Mouse (Mus musculus) midbrain, embryonic 16.5 days (tissue): ENCODE measurements at regions not wholly inside any gene's neighbourhood (a gene's known extent, or its start where the extent isn't known, plus 50 kb on each side); places are given as distances from the start of the nearest gene placed in this dataset.

Source experiments
- ATAC-seq: fragments of 200-750 bp; cut with Nextera tagmentation; 2 replicates; pipeline ENCODE4 v1.8.0; 2017; ENCODE audit warnings: moderate TSS enrichment
- H3K27ac ChIP-seq: fragments of 300-500 bp; sonication (generic); 2 replicates; pipeline ENCODE4 v1.5.1; 2014; ENCODE audit warnings: mild to moderate bottlenecking, low read length, mixed read lengths
- H3K27me3 ChIP-seq: fragments of 300-500 bp; sonication (generic); 2 replicates; pipeline ENCODE4 v1.6.1; 2014; ENCODE audit warnings: low read depth, low read length, mixed read lengths; ENCODE audit not compliant: control insufficient read depth, insufficient read depth
- H3K36me3 ChIP-seq: fragments of 300-500 bp; sonication (generic); 2 replicates; pipeline ENCODE4 v1.6.1; 2014; ENCODE audit warnings: mild to moderate bottlenecking, low read length, moderate library complexity, mixed read lengths; ENCODE audit not compliant: control insufficient read depth, insufficient read depth
- H3K4me1 ChIP-seq: fragments of 300-500 bp; sonication (generic); 2 replicates; pipeline ENCODE4 v1.6.1; 2014; ENCODE audit warnings: mild to moderate bottlenecking, low read length, mixed read lengths; ENCODE audit not compliant: control insufficient read depth, insufficient read depth
- H3K4me2 ChIP-seq: fragments of 300-500 bp; sonication (generic); 2 replicates; pipeline ENCODE4 v1.6.1; 2014; ENCODE audit warnings: mild to moderate bottlenecking, low read length, mixed read lengths
- H3K4me3 ChIP-seq: fragments of 300-500 bp; sonication (generic); 2 replicates; pipeline ENCODE4 v1.5.1; 2014; ENCODE audit warnings: low read depth, mild to moderate bottlenecking, low read length, moderate library complexity, mixed read lengths
- H3K9ac ChIP-seq: fragments of 300-500 bp; sonication (generic); 2 replicates; pipeline ENCODE4 v1.6.1; 2014; ENCODE audit warnings: low read depth, low read length, mixed read lengths
- H3K9me3 ChIP-seq: fragments of 300-500 bp; sonication (generic); replicated peaks from 2 replicates; pipeline ENCODE4 v1.6.1; 2014; ENCODE audit warnings: mild to moderate bottlenecking, low read length, mixed read lengths; ENCODE audit not compliant: control insufficient read depth, poor library complexity, severe bottlenecking
- WGBS: fragments of 180-500 bp; shearing (Covaris S2); extraction: QIAGEN DNeasy Blood & Tissue Kit; methylation state at CpG from one replicate; pipeline ENCODE4 v1.1.7; 2014; 5-methylcytosine and 5-hydroxymethylcytosine counted together

DNA sequence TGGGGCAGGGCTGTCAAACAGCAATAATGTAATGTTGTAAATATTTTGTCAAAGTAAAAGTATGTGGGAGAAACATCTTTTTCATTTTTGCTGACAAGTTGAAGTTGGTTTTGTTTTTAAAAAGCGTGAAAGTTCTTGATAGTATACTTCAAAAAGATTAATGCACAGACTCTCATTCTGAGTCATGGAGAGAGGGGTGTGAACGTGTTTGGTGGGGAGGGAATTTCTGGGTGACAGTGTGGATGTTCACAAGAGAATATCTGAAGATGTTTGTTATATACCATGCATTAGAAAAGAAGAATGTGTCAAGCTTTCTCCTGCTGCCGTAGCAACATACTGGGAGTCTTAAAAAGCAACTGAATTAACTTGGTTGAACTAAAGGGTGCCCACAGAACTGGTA, 57.0 kb downstream of the Rps29 start:
- Histone ChIP-seq H3K27me3 (no peaks in the 10 kb centered on the region), H3K4me3 (no peak overlapping the region), H3K9ac (no peak overlapping the region), H3K27ac (no peak overlapping the region), H3K4me1 (no peaks in the 10 kb centered on the region), H3K9me3 (no peaks in the 10 kb centered on the region), H3K36me3 (no peaks in the 10 kb centered on the region), H3K4me2 (no peak overlapping the region)
- 77% methylated on average over 3 of the region's 3 CpGs for WGBS
- no peak for ATAC-seq

- Histone ChIP-seq H3K27me3 (no peaks in the 10 kb centered on the region), H3K36me3 (no peaks in the 10 kb centered on the region), H3K4me2 (no peak overlapping the region), H3K4me1 (no peaks in the 10 kb centered on the region), H3K9me3 (no peaks in the 10 kb centered on the region), H3K4me3 (no peak overlapping the region), H3K9ac (no peak overlapping the region), H3K27ac (no peak overlapping the region)
- no peak for ATAC-seq
- WGBS, result 92% methylated on average over 8 of the region's 8 CpGs
Observed at GRCm38 (mm10) chr12:69094856-69095255, 64.1 kb downstream of the Rps29 start.

GRCm38 (mm10) chr12:69093073-69093797, 65.8 kb downstream of the Rps29 start:
- no peak overlapping the region for H3K27ac ChIP-seq
- H3K9me3 ChIP-seq, result no peaks in the 10 kb centered on the region
- H3K4me1 ChIP-seq, result no peaks in the 10 kb centered on the region
- ATAC-seq, result no peak
- no peak overlapping the region for H3K4me2 ChIP-seq
- H3K4me3 ChIP-seq, result no peak overlapping the region
- WGBS, result 70% methylated on average over 13 of the region's 13 CpGs
- no peaks in the 10 kb centered on the region for H3K27me3 ChIP-seq
- no peak overlapping the region for H3K9ac ChIP-seq
- no peaks in the 10 kb centered on the region for H3K36me3 ChIP-seq

DNA sequence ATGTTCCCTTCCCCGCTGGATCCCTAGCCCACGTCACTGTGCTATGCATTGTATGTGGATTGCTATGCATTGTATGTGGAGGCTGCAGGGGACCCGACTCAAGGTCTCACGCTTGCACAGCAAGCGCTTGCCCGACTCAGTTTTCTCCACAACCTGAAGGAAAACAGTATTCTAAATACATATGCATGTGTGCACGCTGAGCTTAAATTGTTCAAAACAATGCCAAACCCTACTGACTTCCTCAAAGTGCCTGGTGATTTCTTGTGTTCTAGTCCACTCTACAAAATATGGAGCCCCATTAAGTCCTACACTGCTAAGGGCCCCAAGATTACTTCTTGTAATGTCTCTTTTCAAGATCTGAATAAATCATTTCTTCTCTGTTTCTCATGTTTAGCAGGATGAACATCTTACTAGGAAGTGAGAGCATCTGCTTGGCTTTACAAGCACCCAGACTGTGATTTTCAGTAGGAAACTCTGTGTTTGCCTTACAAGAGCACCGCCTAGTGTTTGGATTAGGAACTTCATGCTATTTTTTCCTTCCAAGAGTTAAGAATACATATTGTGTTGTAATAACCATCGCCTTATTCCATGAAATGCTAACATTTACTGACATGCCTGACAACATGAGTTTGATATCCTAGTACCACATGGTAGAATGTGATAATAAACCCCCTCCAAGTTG, 70.9 kb downstream of the Rps29 start:
- H3K4me2 ChIP-seq, result peak overlapping the region; percentile 19
- no peaks in the 10 kb centered on the region for H3K27me3 ChIP-seq
- no peaks in the 10 kb centered on the region for H3K9me3 ChIP-seq
- no peak overlapping the region for H3K9ac ChIP-seq
- ATAC-seq, result peak; percentile 32; the same call in 1 of the 2 replicates
- H3K36me3 ChIP-seq, result no peaks in the 10 kb centered on the region
- H3K4me3 ChIP-seq, result no peak overlapping the region
- 0 out of 2 replicates have a peak, but pooled peaks cover 8% of the 10 kb centered on the region for H3K4me1 ChIP-seq
- 62% methylated on average over 9 of the region's 9 CpGs for WGBS
- H3K27ac ChIP-seq, result no peak overlapping the region

DNA sequence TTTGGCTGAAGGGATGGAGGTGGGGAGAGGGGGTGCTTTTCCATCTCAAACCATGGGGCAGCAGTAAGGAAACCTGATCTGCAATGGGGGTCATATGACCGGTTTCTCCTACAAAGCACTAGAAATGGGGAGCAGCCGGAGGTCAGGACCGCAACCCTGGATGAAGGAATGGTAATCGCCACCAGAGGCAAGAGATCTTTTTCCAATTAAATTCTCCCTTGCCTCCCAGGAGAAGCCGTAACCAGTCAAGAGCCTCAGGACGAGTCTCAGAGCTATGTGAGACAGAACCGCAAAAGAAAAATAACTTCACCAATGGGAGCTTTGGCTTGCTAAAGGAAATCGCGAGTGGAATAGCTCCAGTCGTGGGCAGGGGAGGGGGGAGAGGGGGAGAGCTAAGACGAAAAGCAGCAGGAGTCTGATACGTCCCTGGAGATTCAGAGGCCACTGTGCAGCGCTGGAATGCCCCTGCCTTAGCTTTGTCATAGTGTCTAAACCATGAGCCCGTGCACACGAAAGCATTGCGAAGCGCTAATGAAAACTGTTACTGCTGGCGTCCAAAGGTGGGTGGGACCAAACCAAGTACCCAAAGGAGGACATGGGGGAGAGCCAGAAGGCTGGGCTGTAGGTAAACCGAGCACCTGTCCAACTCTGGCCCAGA, 73.3 kb downstream of the Rps29 start:
- Histone ChIP-seq H3K4me3 (peak overlapping the region; percentile 7; the same call in 1 of the 2 replicates), H3K4me2 (peak overlapping the region; percentile 39), H3K27ac (no peak overlapping the region), H3K27me3 (no peaks in the 10 kb centered on the region), H3K4me1 (0 out of 2 replicates have a peak, but pooled peaks cover 15% of the 10 kb centered on the region), H3K36me3 (no peaks in the 10 kb centered on the region), H3K9ac (no peak overlapping the region), H3K9me3 (no peaks in the 10 kb centered on the region)
- ATAC-seq, result peak; percentile 29; the same call in 1 of the 2 replicates
- 31% methylated on average over 19 of the region's 19 CpGs for WGBS

GRCm38 (mm10) chr12:69084656-69085055, 74.3 kb downstream of the Rps29 start:
- H3K9ac ChIP-seq, result no peak overlapping the region
- ATAC-seq, result no peak
- no peak overlapping the region for H3K4me3 ChIP-seq
- H3K4me2 ChIP-seq, result no peak overlapping the region
- H3K4me1 ChIP-seq, result 0 out of 2 replicates have a peak, but pooled peaks cover 15% of the 10 kb centered on the region
- H3K27ac ChIP-seq, result no peak overlapping the region
- H3K9me3 ChIP-seq, result no peaks in the 10 kb centered on the region
- no peaks in the 10 kb centered on the region for H3K27me3 ChIP-seq
- WGBS, result 63% methylated on average over 5 of the region's 5 CpGs
- H3K36me3 ChIP-seq, result no peaks in the 10 kb centered on the region

DNA sequence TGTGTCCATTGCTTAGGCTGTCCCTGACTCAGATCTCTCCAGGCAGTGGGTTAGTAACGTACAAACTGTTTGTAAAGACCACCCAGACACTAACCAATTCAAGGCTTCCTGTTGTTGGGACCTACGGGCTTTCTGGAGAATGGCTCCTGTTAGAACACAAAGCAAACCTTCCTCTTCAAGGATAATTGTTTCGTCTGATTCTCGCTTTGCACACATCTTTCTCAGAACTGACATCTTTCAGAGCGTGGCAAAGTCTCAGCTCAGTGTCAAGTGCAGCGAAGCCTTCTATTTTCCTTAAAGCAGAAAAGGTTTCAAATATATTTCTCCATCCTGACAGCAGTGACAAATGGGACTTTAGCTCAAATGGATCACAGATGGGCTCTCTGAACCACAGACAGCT, 76.9 kb downstream of the Rps29 start:
- Histone ChIP-seq H3K9ac (no peak overlapping the region), H3K27ac (no peak overlapping the region), H3K4me2 (no peak overlapping the region), H3K4me1 (0 out of 2 replicates have a peak, but pooled peaks cover 15% of the 10 kb centered on the region), H3K4me3 (no peak overlapping the region), H3K9me3 (no peaks in the 10 kb centered on the region), H3K36me3 (no peaks in the 10 kb centered on the region), H3K27me3 (no peaks in the 10 kb centered on the region)
- WGBS, result 27% methylated on average over 6 of the region's 6 CpGs
- no peak for ATAC-seq

- no peaks in the 10 kb centered on the region for H3K4me1 ChIP-seq
- H3K4me3 ChIP-seq, result no peak overlapping the region
- H3K27ac ChIP-seq, result no peak overlapping the region
- ATAC-seq, result no peak
- no peak overlapping the region for H3K4me2 ChIP-seq
- no peaks in the 10 kb centered on the region for H3K27me3 ChIP-seq
- no peak overlapping the region for H3K9ac ChIP-seq
- no peaks in the 10 kb centered on the region for H3K36me3 ChIP-seq
- 90% methylated on average over 4 of the region's 4 CpGs for WGBS
- 0 out of 2 replicates have a peak, but pooled peaks cover 2% of the 10 kb centered on the region for H3K9me3 ChIP-seq
Observed at GRCm38 (mm10) chr12:69039553-69039952, 119.4 kb downstream of the Rps29 start.

- Histone ChIP-seq H3K9me3 (no peaks in the 10 kb centered on the region), H3K4me3 (no peak overlapping the region), H3K36me3 (no peaks in the 10 kb centered on the region), H3K27me3 (no peaks in the 10 kb centered on the region), H3K27ac (no peak overlapping the region), H3K9ac (no peak overlapping the region), H3K4me1 (no peaks in the 10 kb centered on the region), H3K4me2 (peak overlapping the region; percentile 3; the same call in 1 of the 2 replicates)
- 62% methylated on average over 17 of the region's 17 CpGs for WGBS
- ATAC-seq, result no peak
Observed at GRCm38 (mm10) chr12:69023594-69023993, 135.4 kb downstream of the Rps29 start.
